Mouse (Mus musculus): ENCODE results near the gene Tmtc1. TPM values are rescaled to one million over a fixed set of nuclear protein-coding genes. Genes with fewer than 3 reads are reported as not detected.

The Tmtc1 gene
- polyA plus RNA-seq, 1 experiment from 2014 or later = 1.6 TPM

GRCm38 (mm10) chr6:148358580-148359246 is 85.5 kb downstream of the Tmtc1 start:
- Histone ChIP-seq H3K36me3 (no peaks in the 10 kb centered on the region), H3K9me3 (no peaks in the 10 kb centered on the region), H3K4me1 (replicated peaks) (peaks cover 10% of the 10 kb centered on the region; the same call in 1 of the 2 replicates), H3K4me3 (replicated peaks) (no peak overlapping the region), H3K27ac (no peak overlapping the region), H3K9ac (no peak overlapping the region), H3K27me3 (replicated peaks) (no peaks in the 10 kb centered on the region), H3K4me2 (replicated peaks) (no peak overlapping the region)
- WGBS = 71% methylated on average over 10 of the region's 12 CpGs
- ATAC-seq = no peak

DNA sequence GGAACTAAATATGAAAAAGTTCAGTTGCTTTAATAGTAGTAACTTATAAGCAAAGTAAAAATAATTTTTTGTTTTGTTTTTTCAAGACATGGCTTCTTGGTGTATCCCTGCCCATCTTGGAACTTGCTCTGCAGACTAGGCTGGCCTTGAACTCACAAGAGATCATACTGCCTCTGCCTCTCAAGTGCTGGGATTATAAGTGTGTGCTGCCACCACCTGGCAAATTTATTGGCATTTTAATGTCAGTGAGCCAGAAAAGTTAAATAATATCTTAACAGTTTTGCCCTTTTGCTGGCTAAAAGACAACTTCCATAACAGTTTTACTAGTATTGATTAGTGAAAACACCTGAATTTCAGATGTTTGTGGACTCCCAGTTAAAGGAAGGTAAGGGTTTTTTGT is 88.0 kb downstream of the Tmtc1 start:
- no peak for ATAC-seq
- H3K9me3 ChIP-seq = no peaks in the 10 kb centered on the region

DNA sequence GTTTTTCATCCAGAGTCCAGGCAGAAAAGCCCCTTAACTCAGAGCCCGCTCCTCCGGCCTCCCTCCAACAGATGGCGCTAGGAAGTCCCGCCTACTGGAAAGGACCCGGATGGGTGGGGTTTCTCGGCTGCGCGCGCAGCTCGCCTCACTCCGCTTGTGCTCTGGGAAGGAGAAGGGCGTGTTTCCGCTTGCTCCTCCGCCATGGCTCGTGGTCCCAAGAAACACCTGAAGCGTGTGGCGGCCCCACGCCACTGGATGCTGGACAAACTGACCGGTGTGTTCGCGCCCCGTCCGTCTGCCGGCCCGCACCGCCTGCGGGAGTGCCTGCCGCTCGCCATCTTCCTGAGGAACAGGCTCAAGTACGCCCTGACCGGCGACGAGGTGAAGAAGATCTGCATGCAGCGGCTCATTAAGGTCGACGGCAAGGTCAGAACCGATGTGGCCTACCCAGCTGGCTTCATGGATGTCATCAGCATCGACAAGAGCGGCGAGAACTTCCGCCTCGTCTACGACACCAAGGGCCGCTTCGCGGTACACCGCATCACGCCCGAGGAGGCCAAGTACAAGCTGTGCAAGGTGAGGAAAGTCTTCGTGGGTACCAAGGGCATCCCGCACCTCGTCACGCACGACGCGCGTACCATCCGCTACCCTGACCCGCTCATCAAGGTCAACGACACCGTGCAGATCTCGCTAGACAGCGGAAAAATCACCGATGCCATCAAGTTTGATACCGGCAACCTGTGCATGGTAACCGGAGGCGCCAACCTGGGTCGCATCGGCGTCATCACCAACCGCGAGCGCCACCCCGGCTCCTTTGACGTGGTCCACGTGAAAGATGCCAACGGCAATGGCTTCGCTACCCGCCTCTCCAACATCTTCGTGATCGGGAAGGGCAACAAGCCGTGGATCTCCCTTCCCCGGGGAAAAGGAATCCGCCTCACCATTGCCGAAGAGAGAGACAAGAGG is 89.4 kb downstream of the Tmtc1 start:
- peak overlapping the region; percentile 47; the same call in 1 of the 2 replicates for H3K9ac ChIP-seq
- H3K36me3 ChIP-seq = no peaks in the 10 kb centered on the region
- no peaks in the 10 kb centered on the region for H3K9me3 ChIP-seq
- 38% methylated on average over 85 of the region's 85 CpGs for WGBS
- H3K4me3 ChIP-seq (replicated peaks) = peak overlapping the region; percentile 45
- H3K4me1 ChIP-seq (replicated peaks) = 0 out of 2 replicates have a peak, but pooled peaks cover 3% of the 10 kb centered on the region
- H3K4me2 ChIP-seq (replicated peaks) = peak overlapping the region; percentile 70
- peak; percentile 90 for ATAC-seq
- H3K27ac ChIP-seq = no peak overlapping the region
- H3K27me3 ChIP-seq (replicated peaks) = no peaks in the 10 kb centered on the region

More for the DNA sequence above, 88.0 kb downstream of the Tmtc1 start:
- 0 out of 2 replicates have a peak, but pooled peaks cover 3% of the 10 kb centered on the region for H3K4me1 ChIP-seq (replicated peaks)
- H3K27me3 ChIP-seq (replicated peaks) = no peaks in the 10 kb centered on the region
- H3K27ac ChIP-seq = no peak overlapping the region
- no peak overlapping the region for H3K4me3 ChIP-seq (replicated peaks)
- H3K4me2 ChIP-seq (replicated peaks) = no peak overlapping the region
- no peaks in the 10 kb centered on the region for H3K36me3 ChIP-seq
- H3K9ac ChIP-seq = no peak overlapping the region

GRCm38 (mm10) chr6:148354151-148354508 is 90.1 kb downstream of the Tmtc1 start:
- no peaks in the 10 kb centered on the region for H3K9me3 ChIP-seq
- H3K27ac ChIP-seq = no peak overlapping the region
- H3K4me2 ChIP-seq (replicated peaks) = peak overlapping the region; percentile 70
- 0 out of 2 replicates have a peak, but pooled peaks cover 3% of the 10 kb centered on the region for H3K4me1 ChIP-seq (replicated peaks)
- H3K36me3 ChIP-seq = no peaks in the 10 kb centered on the region
- no peaks in the 10 kb centered on the region for H3K27me3 ChIP-seq (replicated peaks)
- H3K9ac ChIP-seq = no peak overlapping the region
- 75% methylated on average over 16 of the region's 16 CpGs for WGBS
- ATAC-seq = peak; percentile 53
- peak overlapping the region; percentile 45; the same call in 1 of the 2 replicates for H3K4me3 ChIP-seq (replicated peaks)

- H3K9ac ChIP-seq = no peak overlapping the region
- H3K9me3 ChIP-seq = no peaks in the 10 kb centered on the region
- no peak overlapping the region for H3K4me3 ChIP-seq (replicated peaks)
- H3K4me2 ChIP-seq (replicated peaks) = no peak overlapping the region
- H3K4me1 ChIP-seq (replicated peaks) = no peaks in the 10 kb centered on the region
- 79% methylated on average over 3 of the region's 3 CpGs for WGBS
- no peak overlapping the region for H3K27ac ChIP-seq
- no peaks in the 10 kb centered on the region for H3K27me3 ChIP-seq (replicated peaks)
- no peaks in the 10 kb centered on the region for H3K36me3 ChIP-seq
- no peak for ATAC-seq
Observed at GRCm38 (mm10) chr6:148345001-148345400, 99.2 kb downstream of the Tmtc1 start.

DNA sequence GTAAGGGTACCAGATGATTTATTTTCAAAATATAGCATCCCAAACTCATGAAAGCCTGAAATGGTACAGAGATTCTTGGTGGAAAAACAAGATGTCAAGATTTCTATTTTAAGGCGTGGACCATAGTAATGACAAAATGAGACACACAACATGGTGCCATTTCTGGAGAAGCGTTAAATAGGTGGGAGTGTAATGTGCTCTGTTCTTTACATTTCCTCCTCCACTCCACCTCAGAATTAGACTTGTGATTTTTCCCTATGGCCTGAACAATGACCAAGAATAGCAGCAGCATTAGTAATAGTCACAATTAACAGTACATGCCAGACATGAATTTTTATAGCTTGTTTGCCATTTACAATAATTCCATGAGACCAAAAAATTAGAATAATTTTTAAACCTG is 102.0 kb downstream of the Tmtc1 start:
- Histone ChIP-seq H3K4me1 (replicated peaks) (no peaks in the 10 kb centered on the region), H3K4me2 (replicated peaks) (no peak overlapping the region), H3K27me3 (replicated peaks) (no peaks in the 10 kb centered on the region), H3K9ac (no peak overlapping the region), H3K27ac (no peak overlapping the region), H3K4me3 (replicated peaks) (no peak overlapping the region), H3K36me3 (no peaks in the 10 kb centered on the region), H3K9me3 (no peaks in the 10 kb centered on the region)
- WGBS = 77% methylated on average over 2 of the region's 2 CpGs
- ATAC-seq = no peak

DNA sequence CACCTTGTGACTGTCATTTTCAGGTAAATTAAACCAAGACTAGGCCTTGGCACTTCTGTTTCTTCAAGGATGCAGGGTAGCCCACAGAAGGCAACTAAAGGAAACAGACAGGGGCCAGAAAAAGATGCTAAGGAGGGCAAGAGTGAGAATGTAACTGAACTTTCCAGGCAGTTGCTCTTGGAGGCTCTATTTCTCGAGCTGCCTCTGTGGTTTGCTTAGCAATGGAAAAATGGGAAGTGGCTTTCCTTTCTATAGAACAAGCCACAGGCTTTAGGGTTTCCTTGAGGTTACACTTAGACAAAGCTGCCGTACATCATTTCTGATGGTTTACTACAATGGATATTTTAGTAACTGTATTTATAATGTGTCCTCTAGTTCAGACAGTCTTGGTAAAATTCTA is 102.4 kb downstream of the Tmtc1 start:
- H3K27me3 ChIP-seq (replicated peaks) = no peaks in the 10 kb centered on the region
- H3K4me1 ChIP-seq (replicated peaks) = no peaks in the 10 kb centered on the region
- no peak overlapping the region for H3K4me2 ChIP-seq (replicated peaks)
- no peak for ATAC-seq
- 73% methylated on average over 2 of the region's 2 CpGs for WGBS
- no peak overlapping the region for H3K27ac ChIP-seq
- H3K4me3 ChIP-seq (replicated peaks) = no peak overlapping the region
- no peaks in the 10 kb centered on the region for H3K36me3 ChIP-seq
- H3K9me3 ChIP-seq = no peaks in the 10 kb centered on the region
- H3K9ac ChIP-seq = no peak overlapping the region

GRCm38 (mm10) chr6:148338326-148338957 is 105.7 kb downstream of the Tmtc1 start:
- Histone ChIP-seq H3K9me3 (no peaks in the 10 kb centered on the region), H3K4me1 (replicated peaks) (no peaks in the 10 kb centered on the region), H3K9ac (no peak overlapping the region), H3K4me3 (replicated peaks) (no peak overlapping the region), H3K27ac (no peak overlapping the region), H3K36me3 (no peaks in the 10 kb centered on the region), H3K27me3 (replicated peaks) (no peaks in the 10 kb centered on the region), H3K4me2 (replicated peaks) (no peak overlapping the region)
- ATAC-seq = no peak
- WGBS = 74% methylated on average over 3 of the region's 3 CpGs

- Histone ChIP-seq H3K9me3 (no peaks in the 10 kb centered on the region), H3K27ac (no peak overlapping the region), H3K4me3 (replicated peaks) (no peak overlapping the region), H3K4me1 (replicated peaks) (no peaks in the 10 kb centered on the region), H3K27me3 (replicated peaks) (no peaks in the 10 kb centered on the region), H3K9ac (no peak overlapping the region), H3K36me3 (no peaks in the 10 kb centered on the region), H3K4me2 (replicated peaks) (no peak overlapping the region)
- no peak for ATAC-seq
Observed at GRCm38 (mm10) chr6:148336290-148336955, 107.8 kb downstream of the Tmtc1 start.

DNA sequence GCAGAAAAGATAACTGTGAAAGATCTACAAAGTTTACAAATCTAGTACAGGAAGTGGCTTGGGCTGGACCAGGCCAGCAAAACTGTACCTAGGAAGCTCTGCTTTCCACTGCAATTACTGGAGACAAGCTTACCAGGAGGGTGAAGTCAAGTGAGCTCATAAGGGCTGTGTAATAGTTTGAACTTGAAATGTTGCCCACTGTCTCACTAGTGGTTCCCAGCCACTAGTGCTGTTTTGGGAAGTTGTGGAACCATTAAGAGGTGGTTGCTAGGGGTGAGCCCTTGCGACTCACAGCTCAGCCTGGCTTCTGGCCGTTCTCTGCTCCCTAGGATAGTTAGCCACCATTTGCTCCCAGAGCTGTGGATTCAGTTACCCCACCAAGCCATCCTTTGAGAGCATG is 112.3 kb downstream of the Tmtc1 start:
- Histone ChIP-seq H3K4me1 (replicated peaks) (no peaks in the 10 kb centered on the region), H3K27ac (no peak overlapping the region), H3K4me2 (replicated peaks) (no peak overlapping the region), H3K9me3 (no peaks in the 10 kb centered on the region), H3K9ac (no peak overlapping the region), H3K36me3 (no peaks in the 10 kb centered on the region), H3K27me3 (replicated peaks) (no peaks in the 10 kb centered on the region), H3K4me3 (replicated peaks) (no peak overlapping the region)
- 83% methylated on average over 2 of the region's 2 CpGs for WGBS
- no peak for ATAC-seq

GRCm38 (mm10) chr6:148329976-148330375 is 114.2 kb downstream of the Tmtc1 start:
- Histone ChIP-seq H3K4me1 (replicated peaks) (no peaks in the 10 kb centered on the region), H3K36me3 (no peaks in the 10 kb centered on the region), H3K27me3 (replicated peaks) (no peaks in the 10 kb centered on the region), H3K27ac (no peak overlapping the region), H3K9ac (no peak overlapping the region), H3K4me3 (replicated peaks) (no peak overlapping the region), H3K4me2 (replicated peaks) (no peak overlapping the region), H3K9me3 (no peaks in the 10 kb centered on the region)
- ATAC-seq = no peak

DNA sequence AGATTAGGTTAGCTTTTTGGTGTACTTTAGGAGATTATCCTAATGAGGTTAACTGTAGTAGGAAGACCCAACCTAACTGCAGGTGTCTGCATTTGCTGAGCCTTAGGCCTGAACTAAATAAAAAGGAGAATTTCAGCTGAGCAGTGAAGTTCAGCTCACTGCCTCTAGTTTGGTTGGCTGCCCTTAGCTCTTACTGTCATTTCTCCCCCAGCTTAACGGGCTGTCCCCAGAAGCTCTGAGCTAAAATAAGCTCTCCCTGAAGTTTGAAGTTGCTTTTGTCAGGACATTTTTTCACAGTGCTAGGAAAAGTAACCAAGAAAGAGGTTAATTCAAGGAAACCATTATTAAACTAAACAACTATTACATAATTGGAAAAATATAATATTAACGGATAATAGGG is 115.3 kb downstream of the Tmtc1 start:
- H3K9me3 ChIP-seq = no peaks in the 10 kb centered on the region
- H3K9ac ChIP-seq = no peak overlapping the region
- ATAC-seq = no peak
- H3K36me3 ChIP-seq = no peaks in the 10 kb centered on the region
- H3K4me3 ChIP-seq (replicated peaks) = no peak overlapping the region
- H3K4me1 ChIP-seq (replicated peaks) = no peaks in the 10 kb centered on the region
- H3K27ac ChIP-seq = no peak overlapping the region
- H3K4me2 ChIP-seq (replicated peaks) = no peak overlapping the region
- 80% methylated on average over 2 of the region's 2 CpGs for WGBS
- H3K27me3 ChIP-seq (replicated peaks) = no peaks in the 10 kb centered on the region
